Mouse (Mus musculus) olfactory bulb, adult 2 months (tissue): ENCODE measurements around the gene Kifc3. TPM values are rescaled to one million over a fixed set of nuclear protein-coding genes. Genes with fewer than 3 reads are reported as not detected.
"Not testable (repeated sequence)": the region's sequence is repeated elsewhere in the genome, so short reads cannot be mapped to it uniquely, and the experiment has no call there.

ENCODE experiments used
- H3K27ac ChIP-seq: fragments of 200-500 bp; 2 replicates; pipeline ENCODE4 v1.5.1; 2012; ENCODE audit warnings: low read depth, low read length; ENCODE audit not compliant: insufficient read depth
- H3K4me1 ChIP-seq: fragments of 200-500 bp; 2 replicates; pipeline ENCODE4 v1.6.1; 2012; ENCODE audit warnings: low read length; ENCODE audit not compliant: control insufficient read depth, insufficient read depth
- H3K4me3 ChIP-seq: fragments of 200-500 bp; 2 replicates; pipeline ENCODE4 v1.5.1; 2012; ENCODE audit warnings: mild to moderate bottlenecking, low read depth, low read length, moderate library complexity; ENCODE audit not compliant: insufficient read depth
- CTCF ChIP-seq: fragments of 200-500 bp; IDR thresholded peaks from 2 replicates; pipeline ENCODE4 v1.5.1; 2012; ENCODE audit warnings: low read depth, mild to moderate bottlenecking, low read length, moderate library complexity; ENCODE audit not compliant: insufficient read depth
- POLR2A ChIP-seq: fragments of 200-500 bp; IDR thresholded peaks from 2 replicates; pipeline ENCODE4 v1.6.1; 2012; ENCODE audit warnings: mild to moderate bottlenecking, low read depth, low read length, moderate library complexity; ENCODE audit not compliant: insufficient read depth
- WGBS: fragments of 180-500 bp; shearing (Covaris S2); methylation state at CpG from one replicate; pipeline ENCODE4 v1.1.7; 2018; 5-methylcytosine and 5-hydroxymethylcytosine counted together
- polyA plus RNA-seq: library from polyadenylated mRNA; stranded (reverse); fragments of >200 nt; gene quantifications from 2 replicates; pipeline ENCODE4 v1.2.4, GENCODE M21; 2012; ENCODE audit warnings: low replicate concordance; ENCODE audit not compliant: missing spikeins, insufficient read depth, insufficient read length

Gene Kifc3
- not detected in 2 replicates for polyA plus RNA-seq

- H3K4me1 ChIP-seq: peaks cover 10% of the 10 kb centered on the region
- no peak within 1 kb of the TSS for H3K4me3 ChIP-seq
- TF ChIP-seq CTCF (no peak), POLR2A (no peak)
- H3K27ac ChIP-seq: no peak within 1 kb of the TSS
- 88% methylated on average over 14 of the region's 14 CpGs for WGBS
Measured at GRCm38 (mm10) chr8:95202649-95203275, at the start of gene Kifc3. TSS of gene Kifc3 (minus strand) at chr8:95202812.

DNA sequence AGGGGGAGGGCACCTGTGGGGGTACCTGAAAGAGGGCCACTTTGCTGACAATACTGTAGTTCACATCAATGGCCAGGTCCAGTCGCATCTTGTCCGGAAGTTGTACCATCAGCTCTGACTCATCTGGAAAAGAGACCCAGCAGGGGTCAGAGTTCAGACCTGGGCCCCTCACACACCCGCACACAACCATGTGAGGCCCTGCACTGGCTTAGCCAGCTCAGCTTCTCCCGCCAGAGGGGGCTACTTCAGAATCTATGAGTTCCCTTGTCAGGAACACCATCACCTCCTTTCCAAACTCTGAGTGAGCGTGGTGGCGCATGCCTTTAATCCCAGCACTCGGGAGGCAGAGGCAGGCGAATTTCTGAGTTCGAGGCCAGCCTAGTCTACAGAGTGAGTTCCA, 49.4 kb upstream of the Kifc3 start:
- Histone ChIP-seq H3K4me1 (no peaks in the 10 kb centered on the region; the same call in 1 of the 2 replicates), H3K4me3 (no peak overlapping the region), H3K27ac (no peak overlapping the region)
- TF ChIP-seq CTCF (no peak), POLR2A (no peak)
- 79% methylated on average over 9 of the region's 9 CpGs for WGBS

DNA sequence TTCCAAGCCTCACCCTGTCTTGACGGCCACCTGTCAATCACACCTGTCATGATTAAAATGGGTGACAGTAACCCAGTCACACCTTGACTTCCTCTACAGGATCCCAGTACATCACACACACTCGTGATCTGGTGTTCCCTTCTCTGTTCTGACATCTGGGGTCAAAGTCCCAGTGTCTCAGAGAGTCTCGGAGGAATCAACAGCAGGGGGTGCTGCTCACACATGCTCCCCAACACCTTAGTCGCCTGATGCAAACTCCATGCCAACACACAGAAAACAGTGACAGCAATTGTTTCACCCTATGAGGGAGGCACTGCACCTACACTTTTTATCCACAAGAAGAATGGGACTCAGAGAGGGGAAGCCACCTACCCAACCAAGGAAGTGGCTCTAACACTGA, 47.2 kb upstream of the Kifc3 start:
- peaks cover 4% of the 10 kb centered on the region; the same call in 1 of the 2 replicates for H3K4me1 ChIP-seq
- no peak overlapping the region for H3K4me3 ChIP-seq
- no peak for TF ChIP-seq POLR2A
- TF ChIP-seq CTCF: no peak
- 60% methylated on average over 4 of the region's 4 CpGs for WGBS
- no peak overlapping the region for H3K27ac ChIP-seq

- WGBS: 65% methylated on average over 5 of the region's 5 CpGs
Measured at GRCm38 (mm10) chr8:95247277-95247676, 44.7 kb upstream of the Kifc3 start.

DNA sequence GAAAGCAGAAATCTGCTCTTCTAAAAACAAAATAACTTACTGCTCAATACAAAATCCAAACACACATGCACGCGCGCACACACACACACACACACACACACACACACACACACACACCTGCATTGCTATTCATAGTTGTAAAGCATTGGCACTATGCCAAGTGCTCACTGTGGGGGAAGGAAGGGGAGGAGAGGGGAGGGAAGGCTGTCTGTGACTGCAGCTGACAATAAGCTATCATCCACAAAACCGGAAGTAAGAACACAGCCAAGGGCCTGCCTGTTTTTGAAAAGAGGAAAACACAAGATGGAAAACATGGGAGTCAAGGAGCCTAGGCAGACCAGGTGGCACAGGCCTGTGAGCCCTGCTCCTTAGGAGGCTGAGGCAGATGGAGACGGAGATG, 42.6 kb upstream of the Kifc3 start:
- Histone ChIP-seq H3K4me1 (peaks cover 9% of the 10 kb centered on the region), H3K27ac (no peak overlapping the region; the same call in 1 of the 2 replicates), H3K4me3 (no peak overlapping the region)
- WGBS: 54% methylated on average over 5 of the region's 5 CpGs
- TF ChIP-seq CTCF (no peak), POLR2A (no peak)

More at GRCm38 (mm10) chr8:95247277-95247676, 44.7 kb upstream of the Kifc3 start:
- no peak for TF ChIP-seq CTCF
- TF ChIP-seq POLR2A: no peak
- Histone ChIP-seq H3K4me1 (peaks cover 9% of the 10 kb centered on the region), H3K4me3 (no peak overlapping the region), H3K27ac (no peak overlapping the region)

DNA sequence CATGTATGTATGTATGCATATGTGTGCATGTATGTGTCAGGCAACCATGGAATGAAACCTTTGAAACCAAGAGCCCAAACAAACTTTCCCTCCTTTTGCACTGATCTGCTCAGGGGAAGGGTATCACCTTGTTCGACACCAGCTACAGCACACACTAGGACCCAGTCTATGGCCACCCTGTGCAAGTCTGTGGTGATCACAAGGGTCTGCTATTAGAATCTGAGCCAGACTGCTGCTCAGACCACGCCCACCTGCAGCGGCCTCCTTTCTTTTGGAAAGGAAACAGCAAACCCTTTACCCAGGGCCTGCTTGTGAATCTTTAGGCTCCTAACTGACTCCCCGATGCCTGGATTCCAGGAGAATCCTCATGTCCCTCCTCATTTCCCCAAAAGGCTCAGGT, 41.2 kb upstream of the Kifc3 start:
- 65% methylated on average over 4 of the region's 4 CpGs for WGBS
- Histone ChIP-seq H3K27ac (no peak overlapping the region), H3K4me3 (no peak overlapping the region), H3K4me1 (peaks cover 9% of the 10 kb centered on the region)
- TF ChIP-seq CTCF (no peak), POLR2A (no peak)

DNA sequence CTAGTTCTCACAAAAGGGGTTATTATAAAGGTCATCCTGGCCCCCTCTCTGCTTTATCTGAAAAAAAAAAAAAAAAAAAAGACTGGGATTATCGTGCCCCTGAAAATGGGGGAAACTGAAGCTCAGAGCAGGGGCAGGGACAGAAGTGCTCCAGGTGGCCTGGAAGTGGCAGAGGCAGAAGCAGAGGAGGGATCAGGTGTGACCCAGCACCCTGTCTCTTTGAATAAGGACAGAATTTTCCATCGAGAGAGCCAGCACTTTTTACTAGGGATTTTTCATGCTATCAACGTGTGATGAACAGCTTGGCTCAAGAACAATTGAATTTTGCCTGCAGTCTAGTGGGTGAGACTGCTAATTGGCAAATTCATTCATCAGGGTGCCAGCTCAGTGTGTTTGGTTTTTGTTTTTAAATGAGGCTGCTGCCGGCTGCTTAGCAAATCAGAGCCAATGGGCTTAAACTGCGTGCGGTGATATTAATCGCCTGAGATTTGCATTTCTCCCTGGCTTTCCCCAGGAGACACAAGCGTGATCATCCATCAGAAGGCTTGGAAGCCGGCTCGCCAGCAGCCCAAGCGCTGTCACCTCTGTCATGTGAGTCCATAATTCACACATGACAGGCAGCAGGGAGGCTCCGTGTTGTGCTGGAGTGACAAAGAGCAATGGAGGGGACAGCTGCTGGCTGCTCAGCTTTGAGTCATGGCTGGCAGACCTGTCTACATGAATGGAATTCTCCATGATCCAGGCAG, 40.4 kb upstream of the Kifc3 start:
- WGBS: 37% methylated on average over 12 of the region's 12 CpGs
- Histone ChIP-seq H3K4me1 (peaks cover 9% of the 10 kb centered on the region), H3K27ac (no peak overlapping the region), H3K4me3 (no peak overlapping the region)
- TF ChIP-seq CTCF (no peak), POLR2A (no peak)

DNA sequence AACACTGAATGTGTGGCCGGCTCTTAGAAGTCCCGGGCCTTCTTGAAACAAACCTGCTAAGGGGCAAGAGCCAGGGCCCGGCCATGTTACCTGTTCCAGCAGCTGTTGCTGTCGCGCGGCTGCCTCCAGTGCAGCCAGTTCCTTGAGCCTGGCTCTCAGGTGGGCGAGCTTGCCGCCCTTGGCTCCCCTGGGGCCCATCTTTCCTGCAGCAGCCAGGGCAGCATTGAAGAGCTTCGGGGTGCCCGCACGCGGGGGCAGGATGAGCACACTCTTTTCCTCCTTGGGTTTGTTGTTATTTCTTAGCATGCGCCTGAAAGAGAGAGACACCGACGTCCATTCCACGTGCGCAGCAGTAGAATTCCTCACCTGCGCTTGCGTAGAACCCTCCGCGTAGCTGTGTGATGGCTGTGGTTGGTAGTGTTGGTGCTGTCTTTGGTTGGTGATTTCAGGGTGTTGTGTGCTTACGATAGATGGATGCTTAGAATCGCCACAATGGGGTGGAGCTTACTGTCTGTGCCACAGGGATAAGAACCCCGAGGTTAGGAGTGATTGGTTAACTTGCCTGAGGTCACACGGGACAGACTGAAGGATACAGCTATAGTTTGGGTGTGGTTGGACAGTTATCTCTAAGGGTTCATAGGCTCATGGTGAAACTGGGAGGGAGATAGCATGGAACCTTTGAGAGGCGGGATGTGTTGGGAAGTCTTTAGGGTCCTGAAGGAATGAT, 39.6 kb upstream of the Kifc3 start:
- TF ChIP-seq CTCF (no peak), POLR2A (no peak)
- WGBS: 92% methylated on average over 26 of the region's 26 CpGs
- no peak overlapping the region for H3K27ac ChIP-seq
- H3K4me1 ChIP-seq: peaks cover 9% of the 10 kb centered on the region
- no peak overlapping the region for H3K4me3 ChIP-seq

GRCm38 (mm10) chr8:95235683-95236082, 33.1 kb upstream of the Kifc3 start:
- 6% methylated on average over 3 of the region's 3 CpGs for WGBS
- Histone ChIP-seq H3K27ac (no peak overlapping the region), H3K4me3 (no peak overlapping the region), H3K4me1 (no peaks in the 10 kb centered on the region)
- TF ChIP-seq CTCF (0 out of 2 replicates have a peak, but pooled peaks have one; percentile 16), POLR2A (no peak)

- H3K4me3 ChIP-seq, H3K4me1 ChIP-seq, H3K27ac ChIP-seq: not testable (repeated sequence)
- WGBS: 95% methylated on average over 9 of the region's 9 CpGs
Measured at GRCm38 (mm10) chr8:95230086-95230485, 27.5 kb upstream of the Kifc3 start.
